Mouse (Mus musculus): ENCODE data around the gene Ankrd35. TPM values are rescaled to one million over a fixed set of nuclear protein-coding genes. Genes with fewer than 3 reads are reported as not detected.

Gene Ankrd35
- total RNA-seq, 2 experiments from 2014 or later, result not detected

DNA sequence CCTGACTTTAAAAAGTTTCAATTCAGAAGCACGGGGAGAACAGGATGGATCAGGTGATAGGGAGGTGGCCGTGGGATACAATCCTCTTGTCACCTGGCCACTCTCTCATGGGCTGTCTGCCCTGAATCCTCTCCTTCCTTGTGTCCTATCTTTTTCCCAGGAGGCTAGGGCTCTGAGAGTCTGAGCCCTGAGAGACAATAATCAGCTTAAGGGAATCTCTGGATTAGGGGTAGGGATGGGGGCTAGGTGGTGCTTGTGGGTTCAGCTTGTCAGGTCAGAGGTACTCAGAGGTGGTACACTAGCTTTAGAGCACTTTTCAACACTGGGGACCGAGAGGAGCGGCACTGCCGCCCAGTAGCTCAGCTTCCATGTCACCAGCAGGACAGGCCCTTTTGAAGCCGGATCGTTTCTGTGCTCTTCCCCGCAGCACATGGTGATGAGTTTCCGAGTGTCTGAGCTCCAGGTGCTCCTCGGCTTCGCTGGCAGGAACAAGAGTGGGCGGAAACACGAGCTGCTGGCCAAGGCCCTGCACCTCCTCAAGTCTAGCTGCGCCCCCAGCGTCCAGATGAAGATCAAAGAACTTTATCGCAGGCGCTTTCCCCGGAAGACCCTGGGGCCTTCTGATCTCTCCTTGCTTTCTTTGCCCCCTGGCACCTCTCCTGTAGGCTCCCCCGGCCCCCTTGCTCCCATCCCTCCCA, 29.2 kb downstream of the Ankrd35 start:
- ATAC-seq (replicated peaks; ENCODE audit: low FRiP score, poor library complexity, severe bottlenecking), result no peak

DNA sequence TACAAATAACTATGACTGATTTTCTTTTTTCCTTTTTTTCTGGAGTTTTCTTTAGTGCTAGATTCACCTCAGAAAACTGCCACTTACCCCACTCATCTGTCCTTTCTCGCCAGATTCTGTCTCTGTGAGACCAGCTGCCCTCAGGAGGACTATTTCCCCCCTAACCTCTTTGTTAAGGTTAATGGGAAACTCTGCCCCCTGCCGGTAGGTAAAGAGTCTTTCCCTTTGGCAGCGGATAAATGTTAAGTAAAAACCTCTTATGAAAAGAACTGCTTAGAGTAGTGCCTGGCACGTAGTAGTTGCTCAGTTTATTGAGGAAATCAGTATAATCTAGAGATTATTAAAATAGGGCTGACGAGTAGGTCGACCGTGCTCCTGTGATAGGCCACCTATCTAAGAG, 30.4 kb downstream of the Ankrd35 start:
- no peak for ATAC-seq (replicated peaks; ENCODE audit: low FRiP score, poor library complexity, severe bottlenecking)

DNA sequence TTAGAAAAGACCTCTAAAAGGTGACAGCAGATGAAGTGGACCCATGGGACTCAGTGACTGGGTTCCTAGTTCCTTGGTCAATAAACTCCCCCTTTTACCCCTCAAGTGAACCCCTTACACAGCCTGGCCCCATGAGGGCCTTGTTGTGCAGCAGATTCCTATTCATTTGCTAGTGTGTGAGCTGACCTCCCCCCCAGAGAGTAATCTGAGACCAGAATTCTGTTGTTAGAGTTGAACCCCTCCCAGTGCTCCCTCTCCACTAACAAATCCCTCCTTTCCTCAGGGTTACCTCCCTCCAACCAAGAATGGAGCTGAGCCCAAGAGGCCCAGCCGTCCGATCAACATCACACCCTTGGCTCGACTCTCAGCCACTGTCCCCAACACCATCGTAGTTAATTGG, 31.1 kb downstream of the Ankrd35 start:
- ATAC-seq (replicated peaks; ENCODE audit: low FRiP score, poor library complexity, severe bottlenecking), result no peak

DNA sequence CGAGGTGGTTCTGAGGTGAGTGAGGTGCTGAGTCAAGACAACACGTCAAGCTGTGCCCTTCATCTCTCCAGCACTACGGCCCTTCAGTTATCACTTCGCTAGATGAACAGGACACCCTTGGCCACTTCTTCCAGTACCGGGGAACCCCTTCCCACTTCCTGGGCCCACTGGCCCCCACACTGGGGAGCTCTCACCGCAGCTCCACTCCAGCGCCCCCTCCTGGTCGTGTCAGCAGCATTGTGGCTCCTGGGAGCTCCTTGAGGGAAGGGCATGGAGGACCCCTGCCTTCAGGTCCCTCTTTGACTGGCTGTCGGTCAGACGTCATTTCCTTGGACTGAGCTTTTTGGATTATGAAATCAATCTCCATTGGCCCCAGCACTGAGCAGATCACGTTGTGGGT, 34.8 kb downstream of the Ankrd35 start:
- ATAC-seq (replicated peaks; ENCODE audit: low FRiP score, poor library complexity, severe bottlenecking), result no peak

DNA sequence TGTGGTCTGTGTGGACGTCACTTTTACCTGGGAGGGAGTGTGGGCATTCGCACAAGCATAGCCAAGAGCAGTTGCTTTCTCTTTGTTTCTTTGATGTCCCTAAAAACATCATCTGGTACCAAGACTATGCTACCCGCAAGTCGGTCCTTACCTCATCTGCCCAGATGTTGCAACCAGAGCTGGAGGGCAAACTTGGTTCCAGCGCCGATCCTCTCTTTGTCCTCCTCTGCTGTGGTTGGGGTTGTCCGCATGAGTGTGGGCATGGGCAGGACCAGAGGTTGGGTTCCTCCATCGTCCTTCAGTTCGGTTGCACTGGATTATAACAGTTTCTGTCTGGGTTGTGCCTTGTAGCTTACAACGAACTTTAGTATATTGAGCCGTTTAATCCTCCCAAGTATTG, 36.3 kb downstream of the Ankrd35 start:
- no peak for ATAC-seq (replicated peaks; ENCODE audit: low FRiP score, poor library complexity, severe bottlenecking)

DNA sequence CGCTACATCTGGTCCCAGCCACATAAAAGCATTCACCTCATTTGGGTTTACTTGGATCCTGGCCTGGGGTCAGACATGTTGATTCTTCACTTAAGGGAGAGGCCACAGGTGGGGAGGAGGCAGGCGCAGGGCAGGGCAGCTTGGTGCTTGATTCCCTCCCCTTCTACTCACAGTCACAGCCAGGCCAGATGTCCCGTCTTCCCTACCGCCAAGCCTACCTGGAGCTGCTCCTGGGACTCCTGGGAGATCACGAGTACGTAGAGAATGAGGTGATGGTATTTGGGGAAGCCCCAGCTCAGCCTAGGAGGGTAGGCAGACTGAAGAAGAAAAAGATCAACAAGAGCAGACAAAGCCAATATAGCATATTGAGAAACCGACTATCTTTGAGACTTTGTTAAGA, 37.1 kb downstream of the Ankrd35 start:
- ATAC-seq (replicated peaks; ENCODE audit: low FRiP score, poor library complexity, severe bottlenecking), result no peak

DNA sequence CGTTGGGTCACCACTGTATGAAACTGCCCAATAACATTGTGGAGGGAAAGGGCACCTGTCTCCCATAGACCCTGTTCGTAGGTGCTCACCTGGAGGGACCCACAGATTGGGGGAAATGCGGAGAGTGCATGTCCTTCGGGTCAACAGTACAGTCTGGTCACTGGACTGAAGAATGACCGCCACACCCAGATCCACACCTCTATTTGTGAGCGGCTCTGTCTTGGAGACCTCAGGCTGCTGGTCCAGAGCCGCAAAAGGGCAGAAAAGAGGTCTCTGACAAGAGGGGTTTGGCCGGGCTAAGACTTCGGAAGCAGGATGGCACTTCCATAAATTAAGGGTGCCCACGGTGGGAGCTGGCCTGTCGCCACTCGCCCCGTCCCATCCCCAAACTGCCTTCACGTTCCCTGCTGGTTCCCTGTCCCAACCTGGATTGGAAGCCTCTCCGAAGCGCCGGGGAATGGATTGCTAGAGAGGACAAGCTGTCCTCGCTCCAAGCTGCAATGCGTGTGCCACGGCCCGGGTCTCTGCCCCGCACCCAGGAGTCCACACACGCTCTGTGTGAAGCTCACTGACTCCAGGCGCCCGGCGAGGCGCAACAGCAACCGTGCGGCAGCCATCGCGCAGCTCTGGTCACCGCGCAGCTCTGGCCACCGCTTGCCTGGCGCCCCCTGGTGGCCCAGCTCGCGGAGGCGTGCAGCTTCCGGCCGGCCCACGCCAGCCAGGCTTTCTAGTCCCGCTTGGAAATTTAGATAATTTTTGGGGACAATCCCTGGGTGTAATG, 38.2 kb downstream of the Ankrd35 start, which contains the start of gene Nudt17:
Gene Nudt17 (minus strand): TSS at position 660 of the 781 bp plus-strand sequence.
- peak; percentile 85 for ATAC-seq (replicated peaks; ENCODE audit: low FRiP score, poor library complexity, severe bottlenecking)

DNA sequence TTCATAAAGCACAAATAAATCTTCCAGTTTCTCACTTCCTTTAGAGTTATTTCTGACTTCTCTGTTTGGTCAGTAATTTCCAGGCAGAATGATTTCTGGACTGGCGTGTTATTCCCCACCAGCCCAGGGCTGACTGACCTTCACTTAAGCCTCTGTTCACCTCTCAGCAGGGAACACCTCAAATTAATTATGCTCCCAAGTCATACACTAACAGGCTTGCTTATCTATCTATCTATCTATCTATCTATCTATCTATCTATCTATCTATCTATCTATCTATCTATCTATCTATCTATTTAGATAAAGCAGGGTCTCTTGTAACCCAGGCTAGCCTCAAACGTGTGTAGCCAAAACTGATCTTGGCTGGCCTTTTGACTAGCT, 38.7 kb downstream of the Ankrd35 start:
- no peak for ATAC-seq (replicated peaks; ENCODE audit: low FRiP score, poor library complexity, severe bottlenecking)

DNA sequence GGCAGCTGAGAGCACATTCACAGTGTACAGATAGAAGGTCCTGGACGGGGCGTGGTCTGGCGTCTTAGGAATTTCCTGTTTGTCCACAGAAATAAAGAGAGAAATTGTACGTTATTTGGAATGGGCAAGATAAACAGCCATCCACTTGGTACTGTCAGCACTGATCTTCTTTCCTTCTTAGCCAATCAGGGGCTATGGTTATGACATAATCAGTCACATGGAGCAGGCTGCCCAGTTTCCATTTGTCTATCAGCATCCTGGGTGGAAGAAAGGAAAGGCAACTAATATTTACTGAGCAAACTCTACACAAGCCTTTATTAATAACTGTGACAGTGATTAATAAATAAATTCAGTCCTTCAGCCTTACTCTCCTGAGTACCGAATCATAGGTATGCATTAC, 44.4 kb downstream of the Ankrd35 start:
- no peak for ATAC-seq (replicated peaks; ENCODE audit: low FRiP score, poor library complexity, severe bottlenecking)

DNA sequence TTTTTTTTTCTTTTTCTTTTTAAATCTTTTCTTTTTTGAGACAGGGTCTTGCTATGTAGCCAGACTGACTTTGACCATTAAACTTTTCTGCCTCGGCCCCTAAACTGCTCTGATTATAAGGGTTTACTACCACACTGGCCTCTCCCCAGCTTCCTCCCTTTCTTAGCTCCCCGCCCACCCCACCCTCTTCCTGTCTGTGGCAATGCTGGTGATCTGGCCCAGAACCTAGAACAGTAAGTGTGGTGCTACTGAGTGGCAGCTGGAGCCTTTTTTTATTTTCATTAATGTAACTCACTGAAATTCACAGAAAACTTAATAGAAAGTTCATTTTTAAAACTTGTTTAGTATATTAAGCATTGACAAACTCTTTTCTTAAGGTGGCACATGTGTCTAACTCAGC, 45.9 kb downstream of the Ankrd35 start:
- ATAC-seq (replicated peaks; ENCODE audit: low FRiP score, poor library complexity, severe bottlenecking), result no peak

DNA sequence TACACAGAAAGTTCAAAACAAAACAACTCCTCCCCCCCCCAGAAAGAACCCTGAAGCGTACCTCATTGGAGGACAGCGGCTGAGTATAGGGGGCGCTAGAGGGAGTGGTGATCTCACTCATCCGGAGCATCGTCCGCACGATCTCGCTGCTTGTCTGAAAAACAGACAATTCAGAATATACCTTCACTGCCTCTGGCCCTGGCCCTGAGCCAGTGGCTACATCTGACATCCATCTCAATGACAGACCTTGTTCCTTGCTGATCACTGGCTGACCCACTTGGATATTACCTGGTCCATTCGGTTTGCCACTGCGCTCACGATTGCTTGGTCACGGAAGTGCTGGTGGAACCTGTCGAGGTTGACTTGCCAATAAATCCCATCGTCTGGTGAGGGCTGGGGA, 49.2 kb downstream of the Ankrd35 start:
- ATAC-seq (replicated peaks; ENCODE audit: low FRiP score, poor library complexity, severe bottlenecking), result peak; percentile 53

DNA sequence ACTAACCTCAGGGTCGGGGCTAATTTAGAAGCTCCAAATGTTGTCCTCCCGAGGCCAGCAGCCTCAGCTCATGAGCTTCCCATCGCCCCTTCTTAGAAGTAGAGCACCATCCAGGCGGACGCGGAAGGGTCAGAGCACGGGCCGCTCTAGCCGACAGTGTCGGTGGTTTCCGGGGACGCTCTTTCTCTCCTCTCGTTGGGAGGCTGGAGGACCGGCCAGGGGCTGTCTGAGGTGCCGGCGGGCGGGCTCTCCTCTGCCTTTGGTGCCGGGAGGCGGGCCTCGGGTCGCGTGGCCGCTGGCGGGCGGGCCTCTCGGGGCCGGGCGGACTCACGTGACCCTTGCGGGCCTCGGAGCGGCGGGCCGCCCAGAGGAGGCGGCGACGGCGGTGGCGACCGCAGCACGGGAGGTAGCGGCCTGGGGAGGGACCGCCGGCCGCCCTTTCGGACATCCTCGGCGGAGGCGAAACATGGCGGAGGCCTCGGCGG, 57.5 kb downstream of the Ankrd35 start, which contains the start of the genes Polr3c and Rnf115:
Gene Polr3c (minus strand): TSS at position 286 of the 485 bp plus-strand sequence.
Gene Rnf115 (plus strand): TSS at position 322 of the 485 bp plus-strand sequence.
- ATAC-seq (replicated peaks; ENCODE audit: low FRiP score, poor library complexity, severe bottlenecking), result peak; percentile 91

DNA sequence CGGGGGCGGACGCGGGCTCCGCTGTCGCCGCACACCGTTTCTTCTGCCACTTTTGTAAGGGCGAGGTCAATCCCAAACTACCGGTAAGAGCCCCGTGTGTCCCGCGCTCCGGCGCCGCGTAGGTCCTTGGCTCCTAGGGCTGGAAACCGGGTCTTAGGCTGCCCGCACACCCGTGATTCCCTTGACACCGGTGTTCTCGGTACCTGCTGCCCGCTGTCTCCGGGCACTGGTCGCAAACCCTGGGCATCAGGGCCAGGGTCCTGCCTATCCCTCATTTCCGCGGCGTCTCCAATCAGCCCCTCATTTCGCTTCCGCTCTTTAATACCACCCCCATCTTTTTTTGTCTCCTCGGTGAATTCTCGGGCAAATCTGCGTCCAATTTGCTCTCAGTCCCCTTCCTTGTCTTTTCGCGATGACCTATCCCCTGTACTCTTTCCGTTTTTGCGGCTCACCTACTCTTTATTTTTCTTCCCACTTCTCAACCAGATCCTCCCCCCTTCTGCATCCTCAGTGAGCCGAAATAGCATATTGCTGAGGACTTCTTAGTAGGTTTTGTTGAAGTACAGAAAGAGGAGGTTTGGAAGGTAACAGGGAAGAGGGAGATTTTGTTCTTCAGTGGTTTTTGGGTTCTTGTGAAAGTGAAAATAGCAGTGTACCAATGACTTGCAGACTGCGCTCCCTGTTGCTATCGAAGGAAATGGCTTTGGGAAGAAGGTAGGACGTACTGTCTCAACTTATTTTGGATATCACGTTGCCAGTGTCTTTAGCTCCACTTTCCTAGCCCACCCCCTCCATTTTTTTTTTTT, 58.1 kb downstream of the Ankrd35 start:
- peak; percentile 56 for ATAC-seq (replicated peaks; ENCODE audit: low FRiP score, poor library complexity, severe bottlenecking)

DNA sequence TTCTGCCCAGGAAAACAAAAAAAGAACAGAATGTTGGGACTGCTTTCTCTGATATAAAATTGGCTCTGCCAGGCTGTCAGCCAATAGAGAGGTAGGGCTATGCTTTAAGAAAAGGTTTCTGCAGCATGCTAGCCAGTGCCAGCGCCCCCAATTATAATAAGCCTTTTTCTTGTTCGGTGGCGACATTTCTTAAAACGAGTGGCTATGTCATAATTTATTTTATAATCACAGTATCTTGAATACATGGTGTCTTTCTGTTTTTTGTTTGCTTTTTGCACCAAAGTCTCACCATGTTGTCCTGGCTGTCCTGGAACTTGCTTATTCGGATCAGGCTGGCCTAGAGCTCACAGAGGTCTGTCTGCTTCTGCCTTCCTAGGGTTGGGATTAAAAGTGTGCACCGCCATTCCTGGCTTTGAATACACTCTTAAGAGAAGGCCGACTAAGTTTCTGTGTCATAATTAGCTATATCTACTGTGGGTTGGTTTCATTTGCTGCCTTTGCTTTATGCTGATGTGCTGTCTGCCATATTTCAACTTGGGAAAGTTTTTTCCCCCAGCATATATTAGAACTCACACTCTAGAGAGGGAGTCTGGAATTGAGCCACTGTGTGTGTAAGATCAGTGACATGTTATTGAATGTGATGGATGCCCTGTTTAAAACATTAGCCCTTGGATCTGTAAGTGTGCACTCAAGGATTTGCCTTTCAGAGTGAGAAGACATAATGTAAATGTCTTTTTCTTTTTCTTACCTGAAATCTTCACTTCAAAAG, 58.9 kb downstream of the Ankrd35 start:
- ATAC-seq (replicated peaks; ENCODE audit: low FRiP score, poor library complexity, severe bottlenecking), result no peak

DNA sequence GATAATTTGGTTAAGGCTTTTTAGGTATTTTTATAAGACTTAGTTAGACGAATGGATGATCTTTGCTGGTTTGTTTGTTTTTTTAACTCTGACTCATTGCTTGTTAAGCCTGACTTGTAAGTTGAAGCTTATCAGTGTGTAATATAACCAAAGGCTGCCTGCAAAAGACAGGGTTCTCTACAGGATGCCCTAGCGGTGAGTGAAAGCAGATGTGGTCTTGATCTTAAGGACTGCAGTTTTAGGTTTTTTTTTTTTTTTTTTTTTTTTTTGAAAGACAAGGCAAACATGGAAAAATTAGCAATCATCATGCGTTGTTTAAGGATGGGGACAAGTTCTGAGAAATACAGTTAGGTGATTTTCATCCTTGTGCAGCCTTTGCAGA, 59.5 kb downstream of the Ankrd35 start:
- ATAC-seq (replicated peaks; ENCODE audit: low FRiP score, poor library complexity, severe bottlenecking), result 0 out of 2 replicates have a peak, but pooled peaks have one; percentile 38

DNA sequence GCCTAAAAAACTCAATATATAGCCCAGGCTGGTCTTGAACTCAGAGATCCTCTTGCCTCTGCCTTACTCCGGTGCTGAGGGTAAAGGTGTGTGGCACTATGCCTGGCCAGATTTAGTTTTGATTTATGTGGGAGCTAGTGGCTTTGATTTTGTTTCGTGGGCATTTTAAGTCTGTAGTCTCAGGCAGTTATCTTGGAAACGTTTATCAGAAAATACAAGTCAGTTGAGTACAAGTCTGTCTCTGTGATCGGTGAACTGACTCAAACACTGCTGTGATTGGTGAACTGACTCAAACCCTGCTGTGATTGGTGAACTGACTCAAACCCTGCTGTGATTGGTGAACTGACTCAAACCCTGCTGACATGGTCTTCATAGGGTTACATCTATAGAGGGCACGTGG, 60.9 kb downstream of the Ankrd35 start:
- no peak for ATAC-seq (replicated peaks; ENCODE audit: low FRiP score, poor library complexity, severe bottlenecking)

DNA sequence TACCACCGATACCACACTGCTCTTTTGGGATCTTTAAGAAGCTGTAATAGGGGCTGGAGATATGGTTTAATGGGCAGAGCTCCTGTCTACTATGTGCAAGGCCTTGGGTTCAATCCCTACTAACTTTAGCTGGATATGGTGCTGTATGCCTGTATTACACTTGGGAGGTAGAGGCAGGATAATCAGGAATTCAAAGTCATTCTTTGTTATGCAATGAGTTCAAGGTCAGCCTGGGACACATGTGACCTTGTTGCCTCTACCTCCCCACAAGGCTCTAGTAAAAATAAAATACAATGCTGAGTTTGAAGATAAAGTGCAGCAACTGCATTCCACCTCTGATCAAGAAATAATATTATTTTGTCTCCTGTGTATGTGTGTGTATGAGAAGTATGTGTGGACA, 64.1 kb downstream of the Ankrd35 start:
- ATAC-seq (replicated peaks; ENCODE audit: low FRiP score, poor library complexity, severe bottlenecking), result no peak

DNA sequence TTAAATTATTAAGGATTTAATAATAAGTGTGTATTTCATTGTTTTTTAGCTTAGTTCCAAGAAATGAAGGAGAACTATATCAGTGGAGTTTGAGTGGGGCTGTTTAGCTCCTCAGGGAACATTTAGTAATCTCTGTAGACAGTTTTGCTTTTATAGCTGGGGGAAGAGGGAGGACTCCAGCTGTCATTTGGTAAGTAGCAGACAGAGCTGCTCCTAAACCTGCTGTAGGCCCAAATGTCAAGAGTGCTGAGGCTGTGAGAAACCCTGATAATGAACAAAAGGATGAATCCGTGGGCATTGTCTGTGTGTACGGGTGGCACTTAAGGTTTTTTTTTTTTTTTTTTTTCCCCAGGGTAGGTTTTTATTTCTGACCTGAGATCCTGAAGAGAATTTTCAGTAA, 65.3 kb downstream of the Ankrd35 start:
- ATAC-seq (replicated peaks; ENCODE audit: low FRiP score, poor library complexity, severe bottlenecking), result no peak

DNA sequence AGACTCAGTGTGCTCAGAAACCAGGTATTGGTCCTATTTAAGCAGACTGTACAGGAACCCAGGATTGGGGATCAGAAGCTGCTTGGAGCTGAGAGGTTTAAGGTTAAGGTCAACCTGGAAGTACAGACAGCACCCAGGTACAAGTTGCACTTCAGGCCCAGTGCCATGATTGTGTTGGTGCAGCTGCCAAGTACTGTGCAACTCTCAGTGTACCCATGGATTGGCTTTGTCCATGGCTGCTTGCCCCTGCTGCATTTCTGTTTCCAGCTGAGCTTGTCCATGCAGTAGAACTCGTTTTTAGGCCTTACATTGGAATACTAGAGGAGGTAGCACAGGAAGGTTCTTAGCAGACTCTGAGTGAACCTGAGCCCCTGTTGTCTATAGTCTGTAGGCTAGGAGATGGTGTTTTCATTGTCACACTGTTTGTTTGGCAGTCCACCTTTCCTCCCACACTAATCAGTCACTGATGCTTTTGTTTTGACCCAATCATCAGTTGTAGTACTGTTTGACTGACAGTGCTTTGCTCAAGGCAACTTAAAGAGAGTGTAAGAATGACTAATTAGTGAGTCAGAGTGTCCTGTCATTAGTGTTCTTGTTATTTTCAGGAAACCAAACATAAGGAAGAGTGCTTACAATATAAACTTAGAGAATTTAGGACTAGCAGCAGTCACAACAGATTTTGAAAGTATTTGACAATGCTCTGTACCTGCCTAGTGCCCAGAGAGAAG, 67.2 kb downstream of the Ankrd35 start:
- ATAC-seq (replicated peaks; ENCODE audit: low FRiP score, poor library complexity, severe bottlenecking), result no peak

Data from erythroblast, adult 5-6 weeks (primary cell).